Mouse (Mus musculus) c-Kit-positive CD71-positive TER-119-positive erythroid progenitor cells, embryonic 14.5 days (primary cell): ENCODE data around the gene Stk11ip.

Source experiments
- DNase-seq: peaks from one replicate; pipeline ENCODE4 v3.0.0-alpha.2; 2013; ENCODE audit warnings: low spot score

Stk11ip gene

DNA sequence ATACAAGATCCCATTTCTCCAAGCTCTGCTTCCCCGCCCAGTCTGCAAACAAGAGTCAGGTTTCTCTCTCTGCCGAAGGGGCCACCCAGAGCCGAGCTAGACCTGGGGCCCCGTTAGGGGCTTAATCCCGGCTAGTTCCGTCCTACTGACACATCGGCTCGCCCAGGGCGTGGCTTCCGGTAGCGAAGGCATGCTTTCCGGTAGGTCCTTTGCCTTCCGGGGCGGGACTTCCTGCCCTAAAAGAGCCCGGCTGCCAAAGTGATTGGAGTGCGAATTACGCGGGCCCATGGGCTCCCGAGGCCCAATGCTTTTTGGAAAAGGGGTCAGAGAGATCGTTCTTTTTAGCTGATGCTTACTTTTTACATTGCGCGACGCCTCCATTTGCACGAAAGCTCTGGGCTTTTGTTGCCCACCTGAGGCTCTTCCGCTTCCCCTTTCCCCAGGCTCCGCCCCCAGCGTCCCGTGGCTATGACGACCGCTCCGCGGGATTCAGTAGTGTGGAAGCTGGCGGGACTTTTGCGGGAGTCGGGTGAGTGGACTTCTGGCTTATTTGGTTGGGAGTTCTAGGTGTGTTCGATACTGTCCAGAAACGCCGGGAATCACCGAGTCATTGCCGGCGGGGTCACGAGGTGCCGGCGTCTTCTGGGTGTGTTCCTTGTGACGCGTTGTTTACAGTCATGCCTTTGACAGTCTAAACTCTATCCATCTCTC, at the start of gene Stk11ip:
Gene Stk11ip, plus strand, starts transcription at position 209 of the 711 bp plus-strand sequence.
- peak; percentile 94 for DNase-seq

- no peak for DNase-seq
Measured at GRCm38 (mm10) chr1:75476441-75476840, 44.9 kb upstream of the Stk11ip start.

- DNase-seq = peak; percentile 70
Measured at GRCm38 (mm10) chr1:75477264-75477965, 43.9 kb upstream of the Stk11ip start.

GRCm38 (mm10) chr1:75477966-75478290, 43.4 kb upstream of the Stk11ip start:
- no peak for DNase-seq

GRCm38 (mm10) chr1:75478497-75478896, 42.8 kb upstream of the Stk11ip start:
- no peak for DNase-seq

GRCm38 (mm10) chr1:75478916-75479634, 42.3 kb upstream of the Stk11ip start, which contains the start of the genes Chpf and Tmem198:
TSS of gene Chpf (minus strand) at chr1:75479307.
TSS of gene Tmem198 (plus strand) at chr1:75479532.
- peak; percentile 84 for DNase-seq

DNA sequence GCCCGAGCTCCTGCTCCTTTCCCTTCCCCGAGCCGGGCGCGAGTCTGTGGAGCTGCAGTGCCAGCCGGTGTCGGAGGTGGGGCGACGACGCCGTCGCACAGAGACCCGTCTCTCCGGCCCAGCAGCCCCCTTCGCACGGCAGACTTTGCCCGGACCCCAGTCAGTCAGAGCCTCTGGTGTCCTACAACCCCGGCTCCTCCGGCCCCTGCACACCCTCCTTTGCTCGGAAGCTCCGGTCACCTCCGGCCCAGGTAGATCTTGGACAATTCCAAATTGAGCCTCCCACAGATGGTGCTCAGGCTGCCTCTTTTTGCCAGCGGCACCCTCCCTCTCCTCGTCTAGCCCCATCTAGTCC, 41.7 kb upstream of the Stk11ip start:
- no peak for DNase-seq

DNA sequence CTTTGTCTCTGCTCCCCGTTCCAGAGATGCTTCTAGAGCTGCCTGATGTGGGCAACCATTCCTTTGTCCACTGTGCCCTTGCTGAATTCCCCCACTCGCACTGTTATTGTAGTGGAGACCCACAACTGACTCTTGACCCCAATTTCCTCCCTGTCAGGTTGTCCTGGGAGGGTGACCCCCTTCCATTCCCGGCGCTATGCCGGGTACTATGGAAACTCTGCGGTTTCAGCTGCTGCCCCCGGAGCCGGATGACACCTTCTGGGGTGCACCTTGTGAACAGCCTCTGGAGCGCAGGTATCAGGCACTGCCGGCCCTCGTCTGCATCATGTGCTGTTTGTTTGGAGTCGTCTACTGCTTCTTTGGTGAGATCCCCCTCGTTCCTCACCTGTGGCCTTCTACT, 41.3 kb upstream of the Stk11ip start:
- no peak for DNase-seq

GRCm38 (mm10) chr1:75480735-75481134, 40.6 kb upstream of the Stk11ip start:
- no peak for DNase-seq

GRCm38 (mm10) chr1:75486561-75486960, 34.8 kb upstream of the Stk11ip start:
- no peak for DNase-seq

GRCm38 (mm10) chr1:75487040-75487404, 34.3 kb upstream of the Stk11ip start:
- no peak for DNase-seq

- no peak for DNase-seq
Measured at GRCm38 (mm10) chr1:75487405-75488161, 33.7 kb upstream of the Stk11ip start.

- DNase-seq = no peak
Measured at GRCm38 (mm10) chr1:75490785-75491551, 30.4 kb upstream of the Stk11ip start.

DNA sequence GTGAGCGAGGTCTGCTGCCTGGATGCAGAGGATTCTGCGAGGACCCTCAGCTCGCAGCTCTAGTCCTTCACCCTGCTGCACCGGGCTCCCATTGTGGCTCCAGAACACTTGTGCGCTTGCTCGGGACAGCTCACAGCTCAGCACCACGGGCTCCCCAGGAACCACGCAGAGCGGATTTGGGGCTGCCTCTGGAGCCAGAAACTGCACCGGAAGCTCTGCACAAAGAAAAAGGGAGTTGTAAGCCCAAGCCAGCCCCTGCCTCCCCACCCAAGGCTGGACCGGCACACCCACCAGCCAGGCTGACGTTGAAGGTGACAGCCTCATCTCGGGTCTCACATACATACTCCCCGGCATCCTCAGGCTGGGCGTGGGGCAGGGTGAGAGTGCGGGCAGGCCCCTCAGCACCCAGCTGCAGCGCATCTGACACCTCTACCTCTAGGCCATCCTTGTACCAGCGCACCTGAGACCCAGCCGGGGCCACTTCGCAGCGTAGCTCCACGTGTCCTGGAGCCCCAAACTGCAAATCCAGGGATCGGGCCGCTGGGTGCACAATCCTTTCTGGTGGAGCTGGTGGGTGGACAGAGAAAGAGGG, 28.7 kb upstream of the Stk11ip start:
- no peak for DNase-seq

GRCm38 (mm10) chr1:75494878-75495548, 26.3 kb upstream of the Stk11ip start:
- no peak for DNase-seq

DNA sequence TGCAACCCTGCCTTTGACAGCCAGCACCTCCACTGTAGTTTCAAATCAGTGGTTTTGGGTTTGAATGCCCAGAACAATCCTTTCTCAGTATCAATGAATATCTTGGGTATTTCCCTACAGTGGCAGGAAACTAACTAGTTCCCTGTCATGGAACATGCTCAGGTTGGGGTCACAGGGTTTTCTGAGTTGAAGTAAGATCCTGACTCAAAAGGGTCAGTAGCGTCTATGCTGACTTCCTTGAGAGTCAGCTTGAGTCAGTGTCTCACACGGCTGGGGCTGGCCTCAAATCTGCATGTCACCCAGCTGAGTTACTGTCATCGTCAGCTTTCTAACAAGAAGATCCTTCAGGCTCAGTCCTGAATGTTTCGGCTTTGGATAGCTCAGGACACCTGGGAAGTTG, 22.4 kb upstream of the Stk11ip start:
- no peak for DNase-seq

GRCm38 (mm10) chr1:75499441-75499840, 21.9 kb upstream of the Stk11ip start:
- no peak for DNase-seq

DNA sequence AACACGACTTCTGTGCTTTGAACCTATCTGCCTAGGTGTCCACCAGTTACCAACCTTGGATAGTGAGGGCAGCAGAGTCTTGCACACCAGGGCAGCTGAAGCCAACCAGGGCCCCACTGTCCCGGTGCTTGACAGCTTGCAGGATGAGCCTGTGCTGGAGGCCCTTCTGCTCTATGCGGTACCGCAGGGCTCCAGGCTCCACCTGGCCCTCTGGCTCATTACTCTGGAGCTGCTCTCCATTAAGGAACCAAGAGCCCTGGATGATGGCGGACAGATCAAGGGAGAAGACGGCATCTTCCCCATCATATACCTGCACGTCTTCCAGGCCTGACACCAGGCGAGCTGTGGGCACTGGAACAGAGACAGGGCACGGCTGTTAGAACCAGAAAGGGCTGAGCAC, 19.4 kb upstream of the Stk11ip start:
- no peak for DNase-seq

DNA sequence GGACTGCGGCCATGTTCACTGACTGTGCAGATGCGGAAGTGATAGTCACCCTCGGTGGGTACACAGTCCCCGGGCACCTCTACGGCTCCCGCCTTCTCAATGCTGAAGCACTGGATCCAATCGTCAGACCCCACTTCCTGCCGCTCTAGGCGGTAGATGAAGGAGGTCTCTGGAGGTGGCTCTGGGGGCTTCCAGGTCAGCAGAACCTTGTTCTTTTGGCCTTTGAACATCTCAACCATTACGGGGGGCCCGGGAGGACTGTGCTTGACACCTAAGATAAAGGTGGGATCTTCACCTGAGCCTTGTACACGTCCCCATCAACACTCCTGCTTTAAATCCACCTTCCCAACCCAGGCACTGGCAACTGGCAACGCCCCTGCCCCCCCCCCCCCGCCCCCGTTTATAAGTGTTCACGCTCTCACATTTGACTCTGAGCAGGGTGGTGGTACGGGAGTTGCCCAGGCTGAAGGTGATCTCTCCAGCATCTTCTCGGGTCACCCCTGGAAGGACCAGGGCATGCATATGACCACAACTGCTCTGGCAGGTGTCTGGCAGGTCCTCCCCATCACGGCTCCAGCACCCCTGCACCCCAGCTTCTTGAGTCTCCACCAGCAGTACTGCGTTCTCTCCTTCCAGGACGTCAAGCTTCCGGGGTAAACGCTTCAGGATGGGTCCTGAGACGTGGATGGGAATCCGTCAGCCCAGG, 18.2 kb upstream of the Stk11ip start:
- no peak for DNase-seq

DNA sequence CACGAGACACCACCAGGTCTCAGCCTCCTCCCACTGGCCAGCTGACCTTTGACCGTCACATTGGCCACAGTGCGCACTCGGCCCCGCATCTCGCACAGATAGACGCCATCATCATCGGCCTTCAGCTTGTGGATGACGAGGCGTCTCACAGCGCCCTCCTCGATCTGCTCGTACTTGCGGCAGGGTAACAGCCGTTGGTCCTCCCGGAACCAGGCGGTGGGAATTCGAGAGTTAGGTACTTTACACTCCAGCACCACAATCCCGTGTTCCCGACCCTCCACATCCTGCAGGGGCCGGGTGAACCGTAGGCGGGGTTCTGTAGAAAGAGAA, 17.7 kb upstream of the Stk11ip start:
- no peak for DNase-seq
